Mouse (Mus musculus) gonadal fat pad, adult 2 months (tissue): ENCODE data around the gene Spryd3. TPM values are rescaled to one million over a fixed set of nuclear protein-coding genes. Genes with fewer than 3 reads are reported as not detected.
"Not testable (repeated sequence)": the region's sequence is repeated elsewhere in the genome, so short reads cannot be mapped to it uniquely, and the experiment has no call there.

Experiments used
- DNase-seq: peaks from one replicate; pipeline ENCODE4 v3.0.0-alpha.2; 2012; ENCODE audit warnings: low read depth
- polyA plus RNA-seq: library from polyadenylated mRNA; depleted of rRNA; stranded (reverse); fragments of >200 nt; gene quantifications from 2 replicates; pipeline ENCODE4 v1.2.3, GENCODE M21; 2012; rRNA removed

Gene Spryd3
- 60.3 and 67.4 TPM in 2 replicates for polyA plus RNA-seq

DNA sequence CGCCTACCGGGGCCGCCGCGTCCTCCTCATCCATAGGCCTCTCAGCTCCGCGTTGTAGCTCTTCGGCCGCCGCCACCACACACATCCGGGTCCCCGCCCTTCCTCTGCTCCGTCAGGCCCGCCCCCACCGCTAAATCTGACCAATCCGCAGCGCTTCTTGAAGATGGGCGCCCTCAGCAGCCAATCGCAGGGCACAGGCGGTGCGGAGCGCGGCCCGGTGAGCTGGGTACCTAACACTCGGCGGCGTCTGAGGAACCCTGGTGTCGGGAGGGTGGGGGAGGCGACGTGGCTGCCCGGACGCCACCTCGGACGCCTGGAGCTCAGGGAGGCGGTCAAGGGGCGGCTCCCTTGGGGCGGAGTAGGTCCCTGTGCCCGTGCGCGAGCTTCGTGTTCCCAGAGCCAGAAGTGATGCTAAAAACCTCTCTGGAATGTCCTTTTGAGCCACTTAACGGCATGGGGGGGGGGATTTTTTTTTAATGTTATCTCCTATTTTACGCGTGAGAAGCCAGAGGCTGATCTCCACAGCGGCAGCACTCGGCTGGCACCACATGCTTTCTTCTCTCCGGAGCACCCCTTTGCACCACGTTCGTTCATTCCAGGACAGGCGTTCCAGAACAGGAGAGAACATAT lies at the start of gene Spryd3:
Gene Spryd3, minus strand, starts transcription at position 106 of the 630 bp plus-strand sequence.
- peak; percentile 38 for DNase-seq

DNA sequence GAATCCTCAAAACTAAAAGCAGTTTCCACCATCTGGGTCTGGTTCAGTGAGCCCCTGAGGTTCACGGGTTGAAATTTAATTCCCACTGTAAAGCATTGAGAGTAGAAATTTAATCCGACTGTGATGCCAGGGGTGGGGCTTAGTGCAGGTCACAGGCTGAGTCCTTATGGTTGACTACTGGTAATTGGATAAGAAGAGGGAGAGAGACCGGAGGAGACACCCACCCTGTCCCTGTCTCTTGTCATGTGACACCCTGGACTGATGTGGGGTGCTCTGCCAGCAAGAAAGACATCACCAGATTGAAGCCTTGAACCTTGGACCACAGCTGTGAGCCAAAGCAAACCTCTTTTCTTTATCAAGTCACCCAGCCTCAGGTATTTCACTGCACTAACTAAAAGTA lies 47.0 kb upstream of the Spryd3 start:
- DNase-seq = no peak

DNA sequence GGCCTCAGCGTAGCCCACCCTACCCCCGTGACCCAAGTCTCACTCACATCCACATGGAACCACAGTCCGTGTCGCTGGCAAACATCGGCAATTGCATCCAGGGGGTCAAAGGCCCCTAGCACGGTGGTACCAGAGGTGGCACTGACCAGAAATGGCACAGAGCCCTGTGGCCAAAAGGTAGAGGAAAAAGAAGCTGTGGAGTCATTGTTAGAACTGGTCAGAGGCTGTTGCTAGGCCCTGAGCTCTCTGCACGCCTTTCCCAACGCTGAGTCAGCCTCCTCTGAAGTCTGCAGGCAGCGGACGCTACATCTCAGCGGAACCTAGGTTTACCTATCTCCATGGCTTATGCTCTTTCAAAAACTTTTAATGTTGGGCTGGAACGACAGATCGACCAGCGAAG lies 43.9 kb upstream of the Spryd3 start:
- no peak for DNase-seq

DNA sequence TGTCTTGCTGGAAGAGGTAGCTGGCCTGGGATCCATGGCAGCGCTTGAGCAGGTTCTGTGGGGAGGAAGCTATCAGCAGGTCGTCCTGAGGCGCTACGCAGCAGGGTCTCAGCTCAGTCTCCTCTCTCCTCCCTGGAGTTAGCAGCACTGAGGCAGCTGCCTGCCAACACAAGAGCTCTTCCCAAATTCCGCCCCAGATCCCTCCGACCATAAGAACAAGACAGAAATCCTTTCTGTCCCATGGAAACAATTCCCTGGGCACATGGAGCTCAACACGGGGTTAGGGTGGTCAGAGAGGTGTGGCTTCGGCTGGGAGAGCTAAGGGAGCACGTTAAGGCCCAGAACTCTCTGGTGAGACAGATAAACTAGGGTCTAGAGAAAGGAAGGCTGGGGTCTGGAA lies 43.1 kb upstream of the Spryd3 start:
- no peak for DNase-seq

DNA sequence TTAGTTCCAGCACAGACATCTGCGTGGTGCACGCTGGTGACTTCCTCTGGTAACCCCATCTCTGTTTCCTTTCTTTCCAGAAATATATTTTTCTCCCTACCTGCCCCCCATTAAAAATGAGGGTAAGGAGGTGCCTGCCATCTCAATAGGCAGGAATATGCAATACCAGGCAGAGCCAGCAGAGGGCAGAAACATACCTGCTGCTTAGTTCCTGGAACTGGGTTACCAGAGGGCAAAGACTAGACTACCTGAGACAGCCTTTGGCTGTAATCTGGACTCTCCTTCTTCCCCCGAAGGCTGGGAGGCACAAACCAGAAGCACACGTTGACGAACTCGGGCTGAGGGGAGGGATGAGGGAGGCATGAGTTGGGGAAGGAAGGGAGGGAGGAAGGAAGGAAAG lies 42.2 kb upstream of the Spryd3 start:
- no peak for DNase-seq

DNA sequence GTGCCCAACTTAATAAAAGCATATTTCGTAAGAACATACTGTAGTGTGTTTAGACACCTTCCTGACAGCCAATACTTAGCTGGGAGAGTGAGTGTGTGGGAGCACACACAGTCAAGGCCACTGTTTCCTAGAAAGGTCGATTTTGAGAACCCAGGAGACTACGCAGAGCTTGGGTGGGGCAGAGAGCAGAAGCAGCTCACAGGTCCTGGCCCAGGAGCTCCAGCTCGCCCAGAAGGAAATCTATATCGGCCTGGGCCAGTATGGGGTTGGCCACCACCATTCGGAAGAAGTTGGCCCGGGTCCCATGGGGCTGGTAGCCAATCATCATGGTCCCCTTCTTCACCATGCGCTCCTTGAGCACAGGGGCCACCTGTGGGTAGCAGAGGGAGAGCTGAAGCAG lies 41.4 kb upstream of the Spryd3 start:
- DNase-seq = no peak

DNA sequence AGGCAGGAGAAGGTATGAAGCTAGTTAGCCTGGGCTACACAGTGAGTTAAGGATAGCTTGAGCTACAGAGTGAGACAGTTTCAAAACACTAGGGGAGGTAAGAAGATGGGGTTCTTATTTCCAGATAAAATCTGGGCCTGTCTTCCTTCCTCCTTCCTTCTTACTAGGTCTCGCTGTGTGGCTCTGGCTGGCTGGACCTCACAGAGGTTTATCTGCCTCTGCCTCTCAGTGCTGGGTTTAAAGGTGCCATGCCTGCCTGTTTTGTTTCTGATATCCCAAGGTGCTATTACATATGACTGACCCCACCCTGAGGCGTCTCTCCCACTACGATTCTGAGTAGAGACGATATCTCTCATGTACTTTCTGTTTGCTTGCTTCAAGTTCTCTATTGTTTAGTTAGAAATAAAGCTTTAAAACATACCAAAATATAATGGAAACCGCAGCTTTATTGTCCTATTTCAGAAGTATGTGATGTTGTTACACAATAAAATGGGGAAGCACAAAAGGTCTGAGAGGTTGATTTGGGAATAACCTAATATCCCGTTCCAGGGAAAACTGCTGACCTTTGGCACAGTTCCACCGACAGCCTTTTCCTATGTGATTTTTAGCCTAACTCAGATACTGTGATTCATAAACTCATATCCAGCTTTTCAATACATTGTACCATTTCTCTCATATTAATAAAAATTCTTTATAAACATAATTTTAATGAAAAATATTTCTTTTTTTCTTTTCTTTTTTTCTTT lies 40.7 kb upstream of the Spryd3 start:
- DNase-seq = no peak

DNA sequence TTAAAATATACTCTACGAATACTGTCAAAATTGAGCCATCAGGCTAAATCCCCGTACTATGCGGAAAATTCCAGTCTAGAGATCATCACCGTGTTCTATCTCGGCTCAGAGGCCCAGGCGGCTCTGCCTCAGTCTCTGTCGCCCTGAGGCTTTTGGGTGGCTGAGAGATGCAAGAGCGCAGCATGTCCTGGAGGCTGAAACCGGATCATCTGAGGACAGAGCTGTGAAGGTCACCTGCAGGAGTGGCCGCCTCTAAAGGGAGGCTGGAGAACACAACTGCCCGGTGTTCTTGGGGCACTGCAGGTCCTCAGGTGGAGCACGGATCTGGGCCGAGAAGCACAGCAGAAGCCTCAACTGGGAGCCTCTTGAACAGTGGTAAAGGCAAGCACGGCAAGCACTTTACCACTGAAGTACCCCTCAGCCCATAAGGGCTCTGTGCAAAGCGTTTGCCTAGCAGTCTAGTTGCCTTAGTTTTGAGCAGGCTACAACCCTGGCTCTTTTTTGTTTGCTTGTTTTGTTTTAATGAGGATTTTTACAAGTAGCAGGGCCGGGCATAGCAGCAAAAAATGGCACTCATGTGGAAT lies 39.8 kb upstream of the Spryd3 start:
- DNase-seq = no peak

DNA sequence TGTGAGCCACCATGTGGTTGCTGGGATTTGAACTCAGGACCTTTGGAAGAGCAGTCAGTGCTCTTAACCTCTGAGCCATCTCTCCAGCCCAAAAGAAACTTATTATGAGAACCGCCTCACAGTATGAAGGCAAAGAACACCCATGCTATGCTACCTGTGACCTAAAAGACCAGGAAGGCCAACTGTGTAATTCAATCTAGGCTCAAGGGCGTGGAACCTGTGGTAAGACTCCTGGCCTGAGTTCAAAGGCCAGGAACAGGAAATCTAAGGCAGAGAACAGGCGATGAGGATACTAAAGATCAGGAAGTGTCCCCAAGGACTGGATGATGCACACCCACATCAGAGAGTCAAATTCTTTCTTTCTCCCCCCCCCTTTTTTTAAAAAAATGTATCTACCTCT lies 37.5 kb upstream of the Spryd3 start:
- peak; percentile 62 for DNase-seq

DNA sequence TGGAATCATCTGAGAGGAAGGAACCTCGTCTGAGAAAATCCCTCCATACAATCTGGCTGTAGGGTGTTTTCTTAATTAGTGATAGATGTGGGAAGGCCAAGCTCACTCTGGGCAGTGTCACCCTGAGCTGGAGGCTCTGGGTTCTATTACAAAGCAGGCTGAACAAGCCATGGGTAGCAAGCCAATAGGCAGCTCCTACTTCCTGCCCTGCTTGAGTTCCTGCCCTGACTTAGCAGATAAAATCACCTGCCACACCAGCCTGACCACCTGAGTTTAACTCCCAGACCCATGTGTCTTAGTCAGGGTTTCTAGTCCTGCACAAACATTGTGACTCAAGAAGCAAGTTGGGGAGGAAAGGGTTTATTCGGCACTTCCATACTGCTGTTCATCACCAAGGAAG lies 33.0 kb upstream of the Spryd3 start:
- DNase-seq = no peak

DNA sequence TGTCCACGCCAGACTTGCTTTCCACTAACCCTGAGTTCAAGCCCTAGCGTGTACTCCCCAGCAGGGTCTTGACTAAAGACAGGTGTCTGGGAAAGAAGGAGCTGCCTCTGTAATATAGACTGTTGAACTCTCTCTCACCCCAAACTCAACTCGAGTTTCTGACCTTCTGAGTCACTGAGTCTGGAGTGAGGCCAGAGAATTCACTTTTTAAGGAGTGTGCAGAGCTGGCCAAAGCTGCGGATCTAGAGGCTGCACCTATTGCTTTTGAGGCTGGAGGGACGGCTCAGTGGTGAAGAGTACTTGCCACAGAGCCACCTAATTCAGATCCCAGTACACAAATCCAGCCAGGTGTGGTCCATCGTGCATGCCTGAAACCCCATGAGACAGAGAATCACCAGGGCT lies 31.6 kb upstream of the Spryd3 start:
- DNase-seq = no peak

DNA sequence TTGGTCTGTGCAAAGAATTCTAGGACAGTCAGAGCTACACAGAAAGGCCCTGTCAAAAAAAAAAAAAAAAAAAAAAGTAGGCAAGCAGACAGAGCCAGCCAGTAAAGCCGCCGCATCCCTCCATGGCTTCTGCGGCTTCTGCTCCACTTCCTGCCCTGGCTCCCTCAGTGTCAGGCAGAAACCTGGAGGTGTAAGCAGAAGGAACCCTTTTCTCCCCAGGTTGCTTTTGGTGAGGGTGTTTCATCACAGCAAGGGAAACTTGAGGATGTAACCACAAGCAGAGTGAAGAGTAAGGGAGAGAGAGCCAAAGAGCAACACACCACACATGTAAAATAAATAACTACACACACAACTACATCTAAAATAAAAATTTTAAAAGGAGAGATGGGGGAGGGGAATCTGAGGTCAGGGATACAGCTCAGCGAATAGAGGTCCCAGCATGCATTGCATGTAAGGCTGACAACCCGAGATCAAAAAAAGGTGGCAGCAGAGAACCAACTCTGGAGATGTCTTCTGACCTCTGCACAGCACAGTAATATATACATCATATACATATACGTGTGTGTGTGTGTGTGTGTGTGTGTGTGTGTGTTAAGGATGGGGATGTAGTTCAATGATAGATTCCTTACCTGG lies 29.6 kb upstream of the Spryd3 start:
- DNase-seq = no peak

DNA sequence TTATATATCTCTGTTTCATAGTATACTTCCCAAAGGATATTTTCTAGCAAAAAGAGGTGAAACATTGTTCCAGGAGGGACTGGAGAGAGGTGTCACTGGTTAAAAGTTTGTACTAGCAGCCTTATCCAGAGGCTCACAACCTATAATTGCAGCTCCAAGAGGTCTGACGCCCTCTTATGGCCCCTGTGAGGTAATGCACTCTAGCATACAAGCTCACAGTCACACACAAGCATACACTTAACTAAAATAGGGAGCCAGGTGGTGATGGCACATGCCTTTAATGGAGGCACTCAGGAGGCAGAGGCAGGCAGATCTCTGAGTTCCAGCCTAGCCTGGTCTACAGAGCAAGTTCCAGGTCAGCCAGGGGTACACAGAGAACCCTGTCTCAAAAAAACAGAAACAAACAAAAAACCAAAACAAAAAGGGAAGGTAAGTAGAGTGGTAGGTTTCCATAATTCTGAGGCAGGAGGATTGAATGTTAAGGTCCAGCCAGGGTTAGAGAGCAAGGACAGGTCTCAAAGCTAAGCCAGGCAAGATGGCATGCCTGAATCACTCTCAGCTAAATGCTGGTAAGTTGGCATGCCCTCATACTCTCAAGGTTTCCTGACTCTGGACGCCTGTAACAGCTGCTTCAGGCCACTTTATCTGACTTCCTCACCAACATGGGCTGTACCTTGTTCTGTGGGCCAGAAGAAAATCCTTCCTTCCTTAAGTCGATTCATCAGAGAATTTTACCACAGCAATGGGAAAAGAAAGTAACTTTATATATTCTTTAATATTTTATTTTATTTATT lies 28.1 kb upstream of the Spryd3 start:
- DNase-seq = no peak

DNA sequence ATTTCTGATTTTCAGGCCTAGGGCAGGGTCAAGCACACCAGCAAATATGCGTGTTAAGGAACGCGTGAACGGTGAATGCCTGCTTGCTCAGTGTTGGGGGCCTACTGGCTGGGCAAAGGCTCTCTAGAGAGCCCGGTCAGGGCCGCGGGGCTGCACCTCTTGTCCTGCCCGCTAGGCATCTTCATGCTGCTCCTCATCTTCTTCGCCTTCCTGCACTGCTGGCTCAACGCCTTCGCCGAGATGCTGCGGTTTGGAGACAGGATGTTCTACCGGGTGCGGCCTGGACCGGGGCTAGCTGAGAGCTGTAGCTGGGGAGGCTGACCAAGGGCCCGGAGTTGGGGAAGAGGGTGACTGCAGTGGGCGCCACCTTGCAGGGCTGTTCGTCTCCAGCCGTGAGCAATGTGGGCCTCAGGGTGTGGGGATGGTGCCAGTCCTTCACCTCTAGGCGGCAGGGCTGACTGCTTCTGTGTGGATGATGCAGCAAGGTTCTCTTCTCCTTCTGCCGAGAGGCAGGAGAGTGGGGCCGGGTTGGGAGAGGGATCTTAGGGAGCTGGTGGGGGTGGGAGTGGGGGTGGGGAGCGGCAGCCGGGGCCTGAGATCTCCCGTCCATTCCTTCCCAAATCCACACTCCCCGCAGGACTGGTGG lies 24.5 kb upstream of the Spryd3 start:
- no peak for DNase-seq

DNA sequence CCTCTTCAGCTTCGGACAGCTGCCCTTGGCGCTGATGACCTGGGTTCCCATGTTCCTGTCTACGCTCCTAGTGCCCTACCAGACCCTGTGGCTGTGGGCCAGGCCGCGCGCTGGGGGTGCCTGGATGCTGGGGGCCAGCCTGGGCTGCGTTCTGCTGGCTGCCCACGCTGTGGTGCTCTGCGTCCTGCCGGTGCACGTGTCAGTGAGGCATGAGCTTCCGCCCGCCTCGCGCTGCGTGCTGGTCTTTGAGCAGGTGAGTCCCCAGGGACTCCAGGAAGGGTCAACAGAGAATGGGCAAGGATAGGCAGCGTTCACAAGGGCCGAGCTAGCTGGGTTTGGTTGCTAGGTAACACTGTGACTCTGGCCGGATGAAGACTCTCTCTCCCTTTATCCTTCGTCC lies 20.8 kb upstream of the Spryd3 start:
- DNase-seq = no peak

DNA sequence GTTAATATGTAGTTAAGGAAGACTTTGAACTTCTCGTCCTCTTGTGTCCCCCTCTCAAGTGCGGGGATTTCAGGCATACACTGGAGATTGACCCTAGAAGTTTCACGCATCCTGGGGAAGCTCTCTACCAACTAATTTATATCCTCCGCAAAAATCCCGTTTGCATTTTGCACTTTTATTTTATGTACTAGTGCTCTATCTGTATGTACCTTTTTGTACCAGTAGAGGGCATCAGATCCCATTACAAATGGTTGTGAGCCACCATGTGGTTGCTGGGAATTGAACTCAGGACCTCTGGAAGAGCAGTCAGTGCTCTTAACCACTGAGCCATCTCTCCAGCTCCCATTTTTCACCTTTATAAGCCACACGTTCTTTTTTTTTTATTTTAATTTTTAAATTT lies 19.0 kb upstream of the Spryd3 start:
- not testable (repeated sequence) for DNase-seq

DNA sequence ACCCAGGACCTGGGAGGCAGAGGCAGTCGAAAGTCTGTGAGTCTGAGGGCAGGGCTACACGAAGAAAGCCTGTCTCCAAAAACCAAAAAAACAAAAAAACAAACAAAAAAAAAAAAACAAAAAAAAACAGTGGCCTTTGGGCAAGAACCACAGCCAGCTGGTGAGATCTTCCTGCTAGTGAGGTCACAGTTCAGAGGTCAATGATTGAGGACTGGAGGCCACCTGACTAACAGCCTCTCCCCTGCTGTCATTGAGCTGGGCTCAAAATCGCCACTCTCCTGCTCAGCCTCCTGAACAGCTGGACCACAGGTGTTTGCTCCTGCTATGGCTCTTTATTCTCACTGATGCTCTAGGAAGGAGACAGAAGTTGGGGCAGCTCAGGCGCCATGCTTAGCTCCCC lies 16.6 kb upstream of the Spryd3 start:
- DNase-seq = no peak

DNA sequence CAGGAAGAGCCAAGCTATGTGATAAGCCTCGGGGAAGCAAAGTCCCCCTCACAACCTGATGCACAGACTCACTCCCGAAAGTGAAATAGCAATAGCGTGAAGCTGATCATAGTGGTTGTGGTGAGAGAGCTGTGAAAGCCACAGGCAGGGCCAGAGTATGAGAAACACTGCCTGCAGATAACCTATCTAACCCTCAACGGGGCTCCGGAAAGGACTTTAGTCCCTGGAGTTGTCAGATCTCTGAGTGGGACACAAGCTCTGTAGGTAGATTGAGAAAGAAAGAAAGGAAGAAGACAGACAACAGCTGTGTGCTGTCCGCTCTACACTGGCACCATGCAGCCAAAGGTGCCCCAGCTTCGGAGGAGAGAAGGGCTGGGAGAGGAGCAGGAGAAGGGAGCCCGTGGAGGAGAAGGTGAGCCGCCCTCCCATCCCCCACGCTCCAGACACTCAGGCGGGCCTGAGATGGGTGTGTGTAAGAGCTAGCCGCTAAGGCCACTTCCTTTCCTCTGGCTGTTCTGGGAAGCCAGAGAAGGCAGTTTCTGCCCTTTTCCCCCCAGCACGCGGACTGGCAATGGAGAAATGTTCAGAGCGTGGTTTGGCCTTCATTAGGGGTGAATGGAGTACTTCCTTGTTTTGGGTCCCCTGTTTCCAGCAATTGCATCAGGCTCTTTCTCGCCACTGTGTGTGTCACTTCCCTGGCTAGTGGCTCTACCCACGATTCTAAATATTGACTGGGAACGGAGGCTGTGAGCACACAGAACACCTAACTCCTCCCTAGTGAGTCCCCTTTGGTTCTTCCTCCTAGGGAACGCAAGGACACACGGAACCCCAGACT lies 14.5 kb upstream of the Spryd3 start, which contains the start of gene Soat2:
Gene Soat2, plus strand, starts transcription at position 226 of the 835 bp plus-strand sequence.
- DNase-seq = no peak

DNA sequence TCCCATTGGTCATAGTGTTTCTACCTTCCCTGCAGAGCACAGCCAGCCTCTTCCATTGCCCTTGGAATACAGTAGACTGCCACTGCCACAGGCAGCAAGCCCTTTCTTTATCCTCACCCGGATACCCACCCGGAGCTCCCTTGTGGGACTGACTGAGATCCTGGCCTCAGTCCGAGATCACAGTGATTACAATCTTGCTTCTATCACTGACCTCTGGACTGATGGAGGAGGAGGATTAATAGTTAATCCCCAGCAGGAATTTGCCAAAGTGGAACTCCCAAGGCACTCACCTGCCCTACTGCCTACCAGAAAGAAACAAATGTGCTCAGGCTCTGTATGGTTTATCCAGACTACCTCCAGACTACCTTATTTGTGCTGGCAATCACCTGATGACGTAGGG lies 13.5 kb upstream of the Spryd3 start:
- DNase-seq = no peak

DNA sequence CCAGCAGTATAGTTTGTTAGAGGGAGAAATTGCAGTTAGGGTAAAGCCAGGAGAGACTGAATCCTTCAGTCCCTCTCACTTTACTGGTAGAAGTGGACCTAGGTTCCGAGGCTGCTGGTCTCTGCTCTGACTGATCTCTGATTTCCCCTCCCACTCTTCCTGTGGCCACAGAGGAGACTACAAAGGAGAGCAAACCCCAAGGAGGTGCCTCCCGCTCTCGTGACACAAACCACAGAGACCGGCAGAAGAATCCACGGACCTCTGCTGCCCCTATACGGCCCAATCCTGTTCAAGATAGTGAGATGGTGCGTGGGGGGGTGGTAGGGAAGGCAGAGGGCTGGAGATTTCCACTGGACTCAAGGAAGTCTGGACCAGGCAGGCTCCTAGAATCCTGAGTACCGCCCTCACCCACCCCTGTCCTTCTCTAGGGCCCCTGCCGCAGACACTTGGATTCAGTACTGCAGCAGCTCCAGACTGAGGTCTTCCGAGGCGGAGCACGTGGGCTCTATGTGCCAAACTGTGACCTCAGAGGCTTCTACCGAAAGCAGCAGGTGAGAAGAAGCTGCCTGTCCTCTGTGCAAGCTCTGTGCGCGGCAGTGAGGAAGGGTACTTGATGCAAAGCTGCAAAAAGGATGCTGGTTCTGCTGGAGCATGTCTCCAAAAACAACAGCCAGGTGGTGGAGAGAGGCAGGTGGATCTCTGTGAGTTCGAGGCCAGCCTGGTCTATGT lies 11.8 kb upstream of the Spryd3 start:
- no peak for DNase-seq
